Mouse (Mus musculus) WW6 (cell line): ENCODE data around the gene Hacd1.
A peak's percentile ranks its signal among the peaks of the same experiment; 100 is the strongest.
"Not testable (repeated sequence)": the region's sequence is repeated elsewhere in the genome, so short reads cannot be mapped to it uniquely, and the experiment has no call there.

ENCODE experiments used
- DNase-seq: peaks from one replicate; pipeline ENCODE4 v3.0.0-alpha.2; 2013; ENCODE audit warnings: low read depth, low spot score

Hacd1 gene

DNA sequence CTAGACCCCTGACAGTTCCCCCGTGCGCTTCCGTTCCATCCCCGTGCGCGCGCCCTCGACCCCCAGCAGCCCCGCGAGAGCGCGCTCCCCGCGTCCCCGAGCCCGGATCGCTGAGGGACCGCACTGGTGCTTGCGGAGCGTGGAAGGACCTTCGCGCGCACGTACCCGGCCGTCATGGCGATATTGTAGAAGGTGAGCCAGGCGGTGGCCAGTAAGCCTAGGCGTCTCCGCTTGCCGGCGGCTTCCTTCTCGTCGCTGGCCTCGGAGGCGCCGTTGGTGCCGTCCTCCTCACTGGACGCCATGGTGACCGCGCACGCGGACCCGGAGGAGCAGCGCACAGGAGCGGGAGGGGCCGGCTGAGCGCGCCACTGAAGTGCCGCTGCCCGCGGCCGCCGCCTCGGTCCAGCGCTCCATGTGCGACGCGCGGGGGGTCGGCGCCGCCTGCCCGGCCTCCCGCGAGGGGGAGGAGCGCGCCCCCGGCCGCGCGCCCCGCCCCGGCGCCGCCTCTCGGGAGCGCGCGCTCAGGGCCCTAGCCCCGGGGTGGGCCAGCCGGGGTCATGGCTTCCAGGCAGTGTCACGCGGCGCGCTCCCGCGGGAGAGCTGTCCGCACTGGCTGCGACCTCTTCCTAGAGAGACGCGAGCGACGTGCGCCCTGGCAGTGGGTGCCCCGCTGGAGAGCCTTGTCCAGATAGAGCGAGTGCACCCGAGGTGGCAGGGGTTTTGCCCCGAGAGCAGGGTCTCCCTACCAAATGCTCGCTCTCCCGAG, at the start of gene Hacd1:
Gene Hacd1 (minus strand): TSS at position 570 of the 766 bp plus-strand sequence.
- DNase-seq = peak; percentile 65

DNA sequence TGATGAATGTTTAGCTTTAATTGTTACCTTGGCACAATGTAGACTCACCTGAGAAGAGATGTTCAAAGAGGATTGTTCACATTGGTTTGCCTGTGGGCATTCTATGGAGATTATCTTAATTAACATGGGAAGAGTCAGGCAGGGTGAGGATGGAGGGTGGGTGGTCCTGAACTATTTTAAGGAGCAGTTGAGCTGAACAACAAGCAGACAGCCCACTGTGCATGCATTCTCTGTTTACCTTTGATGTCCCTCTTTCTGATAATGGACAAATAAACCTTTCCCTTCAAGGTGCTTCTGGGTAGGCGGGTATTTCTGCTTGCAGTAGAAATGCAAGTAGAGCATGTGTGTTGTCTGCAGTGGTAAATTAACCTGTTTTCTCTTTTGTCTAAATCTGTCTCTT, 48.0 kb upstream of the Hacd1 start:
- DNase-seq = no peak

DNA sequence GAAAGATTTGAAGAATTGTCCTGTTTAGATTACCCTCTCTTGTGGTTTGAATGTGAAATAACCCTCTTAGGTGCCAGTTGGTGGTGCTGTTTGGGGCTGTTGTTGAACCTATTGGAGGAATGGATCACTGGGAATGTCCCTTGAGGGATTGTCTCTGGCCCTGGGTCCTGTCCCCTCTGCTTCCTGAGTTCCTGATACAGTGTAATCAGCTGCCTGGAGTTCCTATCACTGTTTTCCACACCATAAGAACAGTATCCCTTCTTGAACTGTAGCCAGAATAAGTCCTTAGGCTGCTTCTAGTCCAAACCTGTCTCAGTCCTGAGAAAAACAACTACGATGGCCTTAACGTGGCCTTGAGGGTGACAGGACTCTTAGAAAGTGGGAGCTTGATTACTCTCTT, 46.7 kb upstream of the Hacd1 start:
- no peak for DNase-seq

DNA sequence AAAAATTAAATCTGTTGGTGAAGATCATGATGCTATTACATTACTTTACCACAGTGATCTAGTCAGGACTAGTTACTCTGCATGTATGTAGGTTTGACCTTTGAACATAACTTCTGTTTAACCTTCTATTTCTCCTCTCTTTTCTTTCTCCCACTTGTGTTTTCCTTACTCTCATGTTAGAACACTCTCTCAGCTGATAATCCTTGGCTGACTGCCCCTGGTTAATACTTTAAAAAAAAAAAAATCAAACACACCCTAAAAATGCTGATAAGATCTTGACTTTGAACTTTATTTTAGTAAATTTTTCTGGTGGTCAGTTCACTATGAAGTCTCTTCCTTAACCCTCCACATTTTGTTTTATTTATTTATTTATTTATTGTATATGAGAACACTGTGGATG, 44.6 kb upstream of the Hacd1 start:
- no peak for DNase-seq

DNA sequence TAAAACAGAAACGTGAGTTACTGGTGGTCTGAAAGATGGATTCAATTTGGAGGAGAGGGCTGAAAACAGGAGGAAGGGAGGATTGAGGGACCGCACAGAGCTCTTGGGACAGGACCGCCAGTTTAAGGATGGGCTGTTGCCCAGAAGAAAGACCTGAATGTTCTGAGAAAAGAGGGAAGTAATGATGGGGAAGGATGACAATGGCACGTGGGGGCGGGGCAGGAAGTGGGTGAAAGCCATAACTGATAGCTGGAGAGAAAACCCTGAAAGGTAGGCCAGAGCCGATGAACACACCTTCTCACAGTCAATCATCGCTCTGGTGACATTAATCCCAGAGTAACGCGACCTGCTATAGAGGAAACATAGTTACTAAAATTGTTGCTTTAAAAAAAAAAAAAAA, 22.6 kb upstream of the Hacd1 start:
- DNase-seq = not testable (repeated sequence)

DNA sequence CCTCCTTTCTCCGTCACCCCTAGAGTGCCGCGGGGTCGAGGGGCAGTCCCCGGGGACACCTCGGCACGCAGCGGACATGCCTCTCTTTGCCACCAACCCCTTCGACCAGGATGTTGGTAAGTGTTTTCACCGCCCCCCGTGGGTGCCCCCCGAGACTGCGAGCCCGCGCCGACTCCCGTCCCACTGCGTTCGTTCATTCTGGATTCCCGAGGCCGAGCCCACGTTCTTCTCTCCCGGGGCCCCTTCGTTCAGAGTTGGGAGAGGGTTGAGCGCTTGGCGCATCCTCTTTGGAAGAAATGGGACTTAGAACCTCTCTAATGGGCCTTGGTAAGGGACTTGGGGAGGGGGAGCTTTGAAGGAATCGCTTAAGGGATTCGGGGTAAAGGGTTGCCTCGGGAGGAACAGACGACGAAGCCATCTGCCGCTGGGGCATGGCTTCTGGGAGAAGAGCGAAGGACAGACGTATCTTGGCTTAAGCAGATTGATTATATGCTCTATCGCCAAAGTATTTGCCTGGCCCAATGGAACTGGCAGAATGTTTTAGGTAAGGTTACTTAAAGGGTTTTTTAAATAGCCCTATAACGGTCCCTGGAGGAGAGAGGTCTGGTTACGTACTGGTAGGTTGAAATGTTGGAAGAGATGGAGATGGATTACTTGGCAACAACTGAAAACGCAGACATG, 18.4 kb upstream of the Hacd1 start:
- DNase-seq = no peak

DNA sequence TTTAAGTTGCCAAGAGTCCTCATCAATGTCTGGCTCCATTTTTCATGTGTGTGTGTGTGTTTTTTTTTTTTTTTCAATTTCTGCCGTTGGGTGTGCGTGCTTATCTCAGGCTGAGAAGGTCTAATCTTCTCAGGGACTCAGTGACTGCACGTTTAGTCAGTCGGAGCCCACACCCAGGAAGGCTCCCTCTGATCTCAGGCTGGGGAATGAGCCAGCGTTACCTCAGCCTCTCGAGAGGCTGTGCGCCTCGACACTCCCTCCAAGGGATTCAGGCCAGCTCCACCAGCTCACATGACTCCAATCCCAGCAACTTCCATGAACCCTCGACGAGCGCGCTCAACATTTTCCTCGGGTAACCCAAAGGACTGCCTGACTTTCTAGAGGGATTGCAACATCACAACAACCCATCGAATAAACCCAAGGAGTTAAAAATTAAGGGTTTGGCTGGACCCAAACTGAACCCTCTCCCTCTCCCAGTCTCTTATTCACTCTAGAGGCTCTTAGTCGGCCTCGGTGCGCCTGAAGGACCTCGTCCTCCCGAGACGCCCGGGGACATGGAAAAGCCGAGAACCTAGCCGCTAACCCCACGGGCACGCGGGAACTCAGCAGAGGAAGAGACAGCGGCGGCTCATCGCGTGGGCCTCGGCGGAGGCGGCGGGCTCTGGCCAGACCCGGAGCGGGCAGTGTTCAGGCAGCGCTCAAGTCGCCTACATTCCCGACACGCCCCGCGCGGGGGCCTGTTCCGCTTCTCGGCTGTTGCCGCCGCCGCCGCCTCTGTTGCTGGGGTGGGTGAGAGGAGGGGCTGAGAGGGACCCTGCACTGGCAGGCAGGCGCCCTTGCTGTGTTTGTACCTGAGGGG, 17.7 kb upstream of the Hacd1 start, which contains the start of gene Stam:
Gene Stam (plus strand): TSS at position 737 of the 859 bp plus-strand sequence.
- peak; percentile 68 for DNase-seq

DNA sequence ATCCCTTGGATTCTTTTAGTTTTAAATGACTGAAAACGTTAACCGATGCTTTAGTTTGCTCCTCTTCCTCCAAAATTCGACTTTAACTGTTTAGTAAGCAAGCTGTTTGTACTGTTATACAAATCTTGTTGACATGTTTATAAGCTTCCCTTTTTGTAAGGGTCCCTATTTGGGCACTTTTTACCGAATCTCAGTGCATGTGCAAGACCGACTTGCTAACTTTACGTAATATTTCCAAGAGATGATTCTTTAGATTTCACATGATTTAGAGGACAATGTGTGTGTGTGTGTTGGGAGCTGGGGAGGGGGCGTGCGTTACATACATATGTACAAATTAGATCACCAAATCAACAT, 17.1 kb upstream of the Hacd1 start:
- no peak for DNase-seq

DNA sequence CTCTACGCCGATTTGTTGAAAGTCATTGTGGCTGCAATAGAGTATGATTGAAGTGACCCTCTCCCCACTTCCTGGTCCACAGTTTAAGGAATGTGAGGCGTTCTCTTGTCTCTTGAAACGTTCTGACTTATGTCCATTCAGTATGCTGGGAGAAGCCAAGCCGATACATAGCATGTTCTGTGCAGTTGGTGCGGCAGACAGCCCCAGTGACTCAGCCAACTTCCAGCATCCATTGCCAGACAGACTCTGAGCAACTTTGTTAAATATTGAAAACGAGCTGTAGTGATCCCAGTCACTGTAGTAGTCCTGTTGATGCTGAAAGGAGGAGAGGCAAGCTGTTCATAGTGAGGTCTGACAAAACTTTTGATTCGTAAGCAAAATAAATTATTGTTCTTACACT, 14.5 kb upstream of the Hacd1 start:
- no peak for DNase-seq

DNA sequence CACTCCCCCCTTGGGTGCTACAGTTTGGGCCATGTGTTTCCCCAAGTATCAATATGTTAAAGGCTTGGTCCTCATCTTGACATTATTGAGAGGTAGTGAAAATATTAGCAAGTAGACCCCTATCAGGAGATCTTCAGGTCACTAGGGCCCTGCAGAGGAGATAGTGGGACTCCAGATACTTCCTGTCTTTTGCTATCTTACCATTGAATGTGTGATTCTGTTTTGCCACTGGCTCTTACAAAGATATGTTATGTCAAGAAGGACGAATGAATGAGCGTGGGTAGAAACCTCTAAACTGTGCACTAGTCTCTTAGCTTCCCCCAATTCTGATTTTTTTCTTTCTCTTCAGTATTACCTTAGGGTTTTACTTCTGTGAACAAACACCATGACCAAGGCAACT, 13.1 kb upstream of the Hacd1 start:
- DNase-seq = no peak

DNA sequence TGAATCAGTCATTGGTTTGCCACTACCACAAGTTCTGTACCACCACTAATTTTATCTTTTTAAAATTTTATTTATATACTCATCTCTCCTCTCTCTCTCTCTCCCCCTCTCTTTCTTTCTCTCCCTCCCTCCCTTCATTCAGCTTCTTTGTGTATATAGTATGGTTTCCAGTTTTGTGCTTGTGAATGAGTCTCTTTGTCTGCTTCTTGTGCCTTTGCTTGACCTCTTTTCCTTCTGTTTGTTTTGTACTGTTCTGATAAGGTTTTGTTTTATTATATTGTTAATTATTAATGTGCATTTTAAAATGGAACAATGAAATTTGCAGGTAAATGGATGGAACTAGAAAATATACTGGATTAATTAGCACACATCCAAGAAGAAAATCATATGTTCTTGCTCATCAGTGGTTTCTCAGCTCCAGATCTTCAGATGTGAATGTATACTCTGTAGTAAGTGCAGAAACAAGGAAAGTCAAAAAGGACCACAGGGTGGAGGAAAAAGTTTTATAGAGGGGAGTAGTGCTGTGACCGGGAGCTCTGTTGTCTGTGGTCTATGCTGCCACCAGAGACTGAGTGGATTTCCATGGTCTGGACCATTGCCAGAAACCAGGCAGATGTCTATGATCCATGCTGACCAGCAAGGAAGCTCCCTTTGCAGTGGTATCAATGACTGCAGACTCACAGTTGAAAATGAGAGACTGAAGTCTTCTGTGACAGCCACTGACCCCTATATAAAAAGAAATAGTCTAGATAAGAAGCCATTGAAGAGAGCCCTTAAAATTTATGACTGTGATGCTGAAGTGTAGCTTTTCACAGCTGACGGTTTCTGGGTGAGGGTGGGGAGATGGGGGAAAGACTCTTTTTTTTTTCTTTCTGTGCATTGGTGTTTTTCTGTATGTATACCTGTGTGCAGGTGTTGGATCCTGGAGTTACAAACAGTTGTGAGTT, 10.0 kb upstream of the Hacd1 start:
- no peak for DNase-seq

DNA sequence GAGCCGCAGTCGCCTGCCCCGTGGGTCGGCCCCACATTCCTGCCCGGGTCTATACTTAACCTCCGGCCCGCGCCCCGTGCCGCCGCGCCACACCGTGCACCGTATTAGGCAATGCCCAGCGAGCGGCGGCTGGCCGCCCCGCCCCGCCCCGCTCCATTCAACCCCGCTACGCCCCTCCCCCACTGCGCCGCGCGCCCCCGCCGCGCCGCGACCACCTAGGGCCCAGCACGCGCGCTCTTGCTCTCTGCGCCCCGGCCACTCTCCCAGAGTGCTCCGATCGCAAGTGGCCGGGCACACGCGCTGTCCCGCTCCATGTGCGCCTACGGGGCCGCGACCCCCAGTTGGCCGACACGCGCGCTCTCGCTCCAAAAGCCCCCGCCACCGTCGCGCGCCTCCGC, 768 bp downstream of the Hacd1 start:
- DNase-seq = no peak

DNA sequence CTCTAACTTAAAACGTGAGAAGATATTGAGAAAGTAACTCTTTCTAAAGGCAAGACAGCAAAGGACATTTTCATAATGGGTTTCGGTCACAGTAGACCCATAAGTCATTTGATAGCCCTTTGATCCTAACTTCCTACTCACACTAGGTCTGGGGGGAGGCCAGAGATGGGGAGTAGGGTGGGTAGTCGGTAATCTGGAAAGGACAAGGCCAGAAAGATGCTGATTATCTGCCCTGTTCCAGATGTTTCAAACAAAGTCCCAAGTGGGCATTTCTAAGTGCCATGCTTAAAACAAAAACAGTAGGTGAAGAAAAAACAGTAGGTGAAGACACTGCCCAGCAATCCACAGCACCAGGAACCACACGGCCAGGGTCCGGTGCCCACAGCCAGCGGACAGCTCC, 1.2 kb downstream of the Hacd1 start:
- DNase-seq = no peak

DNA sequence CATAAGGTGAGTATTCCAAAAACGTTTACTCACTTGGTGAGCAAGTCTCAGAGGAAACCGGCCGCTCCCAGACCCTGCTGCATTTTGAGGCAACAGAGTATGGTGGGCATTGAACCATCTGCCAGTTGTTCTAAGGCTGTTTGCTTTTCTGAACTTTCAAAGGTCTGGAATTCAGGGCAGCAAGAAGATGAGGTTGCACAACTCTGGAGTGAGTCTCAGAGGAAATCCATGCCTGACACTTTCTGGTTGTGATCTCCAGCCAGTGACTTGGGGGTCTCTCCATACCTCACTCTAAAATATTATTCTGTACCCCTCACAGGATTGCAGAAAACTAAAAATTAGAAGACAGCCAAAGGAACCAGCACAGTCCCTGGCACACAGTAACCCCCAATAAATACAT, 1.8 kb downstream of the Hacd1 start:
- no peak for DNase-seq

DNA sequence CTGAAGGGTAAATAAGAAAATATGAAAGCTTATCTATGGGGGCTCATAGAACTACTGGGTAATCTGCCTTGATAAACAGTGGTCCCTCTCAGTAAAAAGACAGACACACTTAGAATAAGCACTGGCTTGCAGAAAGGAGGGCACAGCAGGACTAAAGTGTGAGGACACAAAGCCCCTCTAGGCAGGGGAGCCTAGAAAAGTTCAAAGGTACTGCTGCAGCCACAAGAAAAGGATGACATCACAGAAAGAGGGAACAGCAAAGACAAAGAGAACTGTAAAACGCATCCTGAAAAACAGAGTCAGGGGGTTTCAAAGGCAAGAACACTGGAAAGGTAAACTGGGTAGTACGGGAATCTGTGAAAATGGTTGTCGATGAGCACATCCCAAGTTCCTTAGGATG, 2.3 kb downstream of the Hacd1 start:
- no peak for DNase-seq

DNA sequence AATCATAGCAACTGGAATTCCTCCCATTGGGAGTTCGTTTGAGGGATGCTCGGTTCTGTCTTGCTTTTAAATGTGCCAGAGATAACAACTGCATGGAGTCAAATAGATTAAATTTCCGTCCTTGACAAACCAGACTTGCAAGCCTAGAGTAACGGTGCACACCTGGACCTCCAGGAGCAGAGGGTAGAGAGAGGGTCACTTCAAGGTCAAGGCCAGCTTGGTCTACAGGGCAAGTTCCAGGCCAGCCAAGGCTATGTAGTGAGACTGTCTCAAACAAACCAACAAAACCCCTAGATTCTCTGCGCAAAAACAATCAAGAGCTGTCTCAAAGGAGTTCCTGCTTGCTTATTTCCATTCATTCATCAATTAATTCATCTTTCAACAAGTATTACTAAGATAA, 7.1 kb downstream of the Hacd1 start:
- DNase-seq = no peak

DNA sequence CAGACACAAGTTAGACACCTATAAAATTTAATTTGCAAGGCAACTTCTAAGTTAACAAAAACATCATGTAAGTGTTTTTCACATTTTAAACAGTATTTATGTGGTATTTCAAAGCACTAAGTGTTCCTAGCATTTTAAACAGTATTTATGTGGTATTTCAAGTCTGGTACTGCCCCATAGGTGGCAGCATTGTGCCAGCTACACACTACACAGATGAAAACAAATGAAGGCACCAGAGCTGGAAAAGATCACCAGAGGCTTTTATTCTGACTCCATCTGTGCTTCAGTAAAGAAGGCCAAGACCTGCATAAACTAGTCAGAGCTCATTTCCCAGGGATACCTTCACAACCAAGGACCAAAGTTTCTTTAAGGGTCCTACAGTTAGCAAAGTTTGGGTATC, 7.6 kb downstream of the Hacd1 start:
- DNase-seq = no peak

DNA sequence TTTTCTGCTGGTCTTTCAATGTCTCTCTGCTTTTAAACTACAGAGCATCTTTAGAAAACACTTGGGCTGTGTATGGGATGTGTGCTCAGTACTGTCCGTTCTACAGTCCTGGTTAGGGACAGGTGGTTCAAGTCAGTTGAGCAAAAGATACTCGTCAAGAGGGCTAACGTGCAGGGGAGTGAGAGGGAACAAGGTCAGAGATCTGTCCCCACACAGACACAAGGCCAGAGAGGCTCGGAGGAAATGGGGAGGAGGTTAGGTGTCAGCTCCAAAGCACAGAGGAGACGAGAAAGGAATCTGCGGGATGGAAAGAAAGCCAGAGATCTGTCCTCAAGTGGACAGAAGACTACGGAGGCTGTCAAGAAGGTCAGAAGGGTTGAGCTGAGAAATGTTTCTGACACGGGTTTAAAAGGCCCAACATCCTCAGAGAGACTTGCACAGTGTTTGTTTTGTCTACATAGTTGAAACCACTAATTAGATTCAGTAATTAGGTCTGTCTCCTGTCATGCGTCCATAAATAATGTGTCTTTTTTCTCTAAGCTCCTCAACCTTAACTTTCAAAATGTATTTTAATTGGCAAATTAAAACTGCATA, 12.3 kb downstream of the Hacd1 start:
- no peak for DNase-seq

DNA sequence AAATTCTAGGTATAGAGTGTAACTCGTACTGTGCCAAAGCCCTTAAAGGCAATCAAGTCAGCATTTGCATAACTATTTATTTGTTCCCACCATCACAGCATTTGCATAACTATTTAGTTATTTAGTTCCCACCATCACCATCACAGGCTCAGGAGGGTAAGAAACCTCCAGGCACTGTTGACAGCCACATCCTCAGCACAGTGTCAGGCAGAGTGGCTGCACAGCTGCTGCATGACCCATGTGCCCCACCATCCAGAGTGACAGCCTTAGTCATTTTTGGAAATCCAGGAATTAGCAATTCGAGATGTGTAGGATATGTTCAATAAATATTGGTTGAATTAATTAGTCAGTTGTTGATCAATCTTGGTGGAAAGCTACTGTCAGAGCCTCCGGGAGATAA, 12.9 kb downstream of the Hacd1 start:
- DNase-seq = no peak

DNA sequence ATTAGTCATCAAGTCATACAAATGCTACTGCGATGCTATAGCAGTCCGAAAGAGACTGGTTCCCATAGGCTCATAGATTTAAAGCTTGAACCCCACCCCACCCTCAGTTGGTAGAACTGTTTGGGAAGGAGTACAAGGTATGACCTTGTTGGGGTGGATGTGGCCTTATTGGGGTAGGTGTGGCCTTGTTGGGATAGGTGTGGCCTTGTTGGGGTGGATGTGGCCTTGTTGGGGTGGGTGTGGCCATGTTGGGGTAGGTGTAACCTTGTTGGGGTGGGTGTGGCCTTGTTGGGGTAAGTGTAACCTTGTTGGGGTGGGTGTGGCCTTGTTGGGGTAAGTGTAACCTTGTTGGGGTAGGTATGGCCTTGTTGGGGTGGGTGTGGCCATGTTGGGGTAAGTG, 14.7 kb downstream of the Hacd1 start:
- no peak for DNase-seq

DNA sequence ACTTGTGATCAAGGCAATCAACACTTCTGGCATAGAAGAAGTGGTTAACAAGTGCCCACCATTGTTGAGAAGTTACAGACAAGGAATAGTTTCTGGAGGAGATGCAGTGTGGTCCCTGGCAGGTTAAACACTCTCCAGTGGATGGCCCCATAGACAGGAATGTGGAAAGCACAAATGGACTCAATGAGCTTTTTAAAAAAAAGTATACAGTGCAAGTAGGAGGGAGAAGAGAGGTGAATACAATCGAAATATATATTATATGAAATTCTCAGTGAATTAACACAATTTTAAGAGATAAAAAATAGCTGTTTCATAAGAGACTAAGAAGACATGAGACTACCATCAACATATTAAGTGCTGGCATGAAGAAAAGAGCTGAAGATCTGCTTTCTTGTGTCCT, 36.7 kb downstream of the Hacd1 start:
- no peak for DNase-seq
